Mouse (Mus musculus): ENCODE data around the gene Slc9a1. TPM values are rescaled to one million over a fixed set of nuclear protein-coding genes. Genes with fewer than 3 reads are reported as not detected.

The Slc9a1 gene
- polyA plus RNA-seq, 1 experiment from 2014 or later, result 6.1 TPM

DNA sequence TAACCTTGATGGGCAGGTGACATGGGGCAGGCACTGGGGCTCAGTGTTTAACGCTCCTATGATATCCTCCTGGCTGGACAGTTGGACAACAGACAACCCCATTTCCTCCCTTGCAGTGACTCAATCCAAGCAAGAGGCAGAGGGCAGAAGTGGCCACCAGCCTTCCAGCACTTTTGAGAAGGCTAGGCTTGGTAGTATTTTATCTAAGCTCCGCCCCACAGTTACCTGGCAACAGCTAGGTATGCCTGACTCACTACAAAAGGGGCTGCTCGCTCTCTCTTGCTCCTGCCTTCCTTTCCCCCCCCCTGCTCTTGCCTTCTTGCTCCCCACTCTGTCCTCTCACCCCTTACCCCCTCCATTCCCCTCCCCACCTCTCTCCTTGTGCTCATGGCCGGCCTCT lies 91.9 kb downstream of the Slc9a1 start:
- no peak for ATAC-seq (ENCODE audit: extremely low read depth, insufficient number of reproducible peaks, low FRiP score, low TSS enrichment)
- Histone ChIP-seq H3K36me3 (no peaks in the 10 kb centered on the region), H3K9me3 (no peaks in the 10 kb centered on the region), H3K4me2 (no peak overlapping the region), H3K27me3 (replicated peaks) (no peaks in the 10 kb centered on the region), H3K27ac (replicated peaks) (no peak overlapping the region), H3K9ac (no peak overlapping the region), H3K4me1 (peaks cover 37% of the 10 kb centered on the region), H3K4me3 (no peak overlapping the region)
- WGBS, result 64% methylated on average over 3 of the region's 4 CpGs

DNA sequence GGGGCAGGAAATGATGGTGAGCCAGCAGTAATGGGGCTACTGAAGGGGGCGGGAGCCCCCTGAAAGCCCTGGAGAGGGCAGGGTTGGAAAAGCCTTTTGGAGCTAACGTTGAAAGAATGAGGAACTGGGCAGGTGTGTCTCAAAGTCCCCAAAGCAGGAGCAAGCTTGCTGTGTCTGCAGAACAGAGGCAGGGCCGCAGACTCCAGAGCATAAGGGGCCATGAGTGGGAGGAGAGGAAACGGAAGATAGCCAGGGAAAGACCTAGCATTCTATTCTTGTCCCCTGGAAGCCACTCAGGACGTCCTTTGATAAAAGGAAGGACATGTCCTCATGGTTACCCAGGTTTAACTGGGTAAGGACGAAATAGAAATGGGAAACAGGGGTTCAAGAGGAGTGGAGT lies 93.7 kb downstream of the Slc9a1 start:
- WGBS, result 20% methylated on average over 6 of the region's 6 CpGs
- no peak for ATAC-seq (ENCODE audit: extremely low read depth, insufficient number of reproducible peaks, low FRiP score, low TSS enrichment)
- no peaks in the 10 kb centered on the region for H3K36me3 ChIP-seq

DNA sequence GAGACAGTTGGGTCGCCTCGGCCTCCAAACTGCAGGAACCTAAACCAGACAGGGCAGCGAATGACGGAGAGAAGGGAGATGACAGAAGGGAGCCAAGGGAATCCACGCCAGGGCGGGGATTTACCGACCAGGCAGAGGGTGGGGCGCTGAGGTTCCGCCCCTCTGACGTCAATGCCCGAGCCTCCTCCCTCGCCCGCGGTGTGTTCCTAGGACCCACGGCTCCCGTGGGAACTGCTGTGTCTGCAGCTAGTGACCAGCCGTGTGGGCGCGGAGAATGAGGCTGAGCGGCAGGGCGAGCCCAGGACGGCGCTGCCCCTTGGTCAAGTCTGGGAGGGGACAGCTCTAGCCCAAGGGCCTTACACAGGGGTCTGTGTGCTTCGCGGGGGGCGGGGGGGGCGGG lies 98.6 kb downstream of the Slc9a1 start:
- 1% methylated on average over 27 of the region's 27 CpGs for WGBS
- Histone ChIP-seq H3K36me3 (no peaks in the 10 kb centered on the region), H3K27ac (replicated peaks) (no peak overlapping the region), H3K9me3 (peaks cover 6% of the 10 kb centered on the region), H3K27me3 (replicated peaks) (peaks cover 12% of the 10 kb centered on the region), H3K4me1 (peaks cover 30% of the 10 kb centered on the region), H3K4me2 (peak overlapping the region; percentile 69), H3K4me3 (peak overlapping the region; percentile 52), H3K9ac (peak overlapping the region; percentile 69)
- no peak; the same call in 1 of the 2 replicates for ATAC-seq (ENCODE audit: extremely low read depth, insufficient number of reproducible peaks, low FRiP score, low TSS enrichment)

More for the DNA sequence above, 93.7 kb downstream of the Slc9a1 start:
- Histone ChIP-seq H3K27me3 (replicated peaks) (no peaks in the 10 kb centered on the region), H3K4me3 (no peak overlapping the region), H3K9ac (0 out of 2 replicates have a peak overlapping the region, but pooled peaks have one; percentile 30), H3K9me3 (no peaks in the 10 kb centered on the region), H3K4me1 (peaks cover 37% of the 10 kb centered on the region), H3K4me2 (no peak overlapping the region; the same call in 1 of the 2 replicates), H3K27ac (replicated peaks) (peak overlapping the region; percentile 74)

DNA sequence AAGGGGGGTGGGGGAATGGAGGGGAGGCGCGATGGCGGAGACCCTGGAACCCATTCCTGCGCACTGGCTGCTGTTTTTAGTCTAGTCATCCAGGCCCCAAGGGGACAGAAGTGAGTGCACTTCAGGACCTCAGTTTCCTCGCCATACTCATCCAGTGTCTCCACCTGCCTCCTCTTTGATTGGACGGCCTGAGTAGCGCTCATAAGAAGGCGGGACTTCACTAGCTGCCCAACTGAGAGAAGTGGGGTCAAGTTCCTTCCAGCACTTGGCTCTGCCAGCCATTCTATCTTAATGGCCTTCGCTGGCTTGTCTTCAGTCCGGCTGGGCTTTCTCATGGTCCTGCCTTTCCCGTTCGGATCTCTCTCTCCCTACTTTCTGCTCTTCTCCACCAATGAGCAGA lies 99.6 kb downstream of the Slc9a1 start:
- 15% methylated on average over 12 of the region's 12 CpGs for WGBS

DNA sequence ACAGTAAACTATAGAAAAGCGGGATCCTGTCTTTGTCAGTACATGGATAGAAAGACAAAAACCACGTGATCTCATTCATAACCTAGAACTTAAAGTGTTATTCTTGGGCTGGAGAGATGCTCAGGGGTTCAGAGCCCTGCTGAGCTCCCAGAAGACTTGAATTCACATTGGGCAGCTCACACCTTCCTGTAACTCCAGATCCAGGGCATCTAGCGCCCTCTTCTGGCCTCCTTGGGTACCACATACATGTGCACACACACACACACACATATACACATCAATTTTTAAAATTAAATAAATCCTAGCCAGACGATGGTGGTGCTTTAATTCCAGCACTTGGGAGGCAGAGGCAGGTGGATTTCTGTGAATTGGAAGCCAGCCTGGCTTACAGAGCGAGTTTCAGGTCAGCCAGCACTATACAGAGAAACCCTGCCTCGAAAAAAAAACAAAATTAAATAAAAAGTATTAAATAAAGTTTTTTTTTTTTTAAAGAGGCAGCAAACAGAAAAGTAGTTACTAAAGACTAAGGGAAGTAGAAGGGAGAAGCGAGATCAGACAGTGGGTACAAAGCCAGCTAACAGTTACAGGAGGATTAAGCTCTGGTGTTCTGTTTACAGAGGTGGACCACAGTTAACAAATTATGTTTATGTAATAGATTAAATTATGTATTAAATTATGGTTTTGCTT lies 101.8 kb downstream of the Slc9a1 start:
- Histone ChIP-seq H3K27ac (replicated peaks) (no peak overlapping the region), H3K27me3 (replicated peaks) (peaks cover 34% of the 10 kb centered on the region), H3K4me1 (peaks cover 13% of the 10 kb centered on the region), H3K9me3 (peaks cover 6% of the 10 kb centered on the region), H3K9ac (no peak overlapping the region), H3K36me3 (no peaks in the 10 kb centered on the region), H3K4me3 (no peak overlapping the region), H3K4me2 (no peak overlapping the region)
- no peak for ATAC-seq (ENCODE audit: extremely low read depth, insufficient number of reproducible peaks, low FRiP score, low TSS enrichment)
- WGBS, result 74% methylated on average over 7 of the region's 7 CpGs

More for the DNA sequence above, 99.6 kb downstream of the Slc9a1 start:
- Histone ChIP-seq H3K27me3 (replicated peaks) (peaks cover 15% of the 10 kb centered on the region), H3K9me3 (peaks cover 6% of the 10 kb centered on the region), H3K4me1 (peaks cover 20% of the 10 kb centered on the region), H3K4me2 (peak overlapping the region; percentile 69), H3K4me3 (peak overlapping the region; percentile 26), H3K9ac (no peak overlapping the region), H3K27ac (replicated peaks) (no peak overlapping the region), H3K36me3 (no peaks in the 10 kb centered on the region)
- ATAC-seq (ENCODE audit: extremely low read depth, insufficient number of reproducible peaks, low FRiP score, low TSS enrichment), result no peak

Small RNA genes within 50 kb of the gene (microRNA-seq; reads per million reads assigned to microRNA genes)
- gene Mir5122, result 2.2 reads per million, percentile 5 among the genes with 10 or more reads in this experiment

Other genes starting within 250 kb of the Slc9a1 start
- gene Wasf2, start 239.2 kb upstream of the Slc9a1 start, polyA plus RNA-seq (2015; fragmentation: Nextera tagmentation; extraction: Ambion mirVana), result 64.6 and 72.7 TPM in 2 replicates
- gene Cd164l2, start 157.6 kb upstream of the Slc9a1 start, polyA plus RNA-seq (2015; fragmentation: Nextera tagmentation; extraction: Ambion mirVana), result 0.56 and 0.57 TPM in 2 replicates
- 0.14 and 0.28 TPM in 2 replicates for gene Gpr3, start 157.2 kb upstream of the Slc9a1 start, polyA plus RNA-seq (2015; fragmentation: Nextera tagmentation; extraction: Ambion mirVana)
- gene Map3k6, start 128.9 kb upstream of the Slc9a1 start, polyA plus RNA-seq (2015; fragmentation: Nextera tagmentation; extraction: Ambion mirVana), result 2.3 and 2.6 TPM in 2 replicates
- 0.32 and 0.78 TPM in 2 replicates for gene Sytl1, start 106.6 kb upstream of the Slc9a1 start, polyA plus RNA-seq (2015; fragmentation: Nextera tagmentation; extraction: Ambion mirVana)
- 57.1 and 60.2 TPM in 2 replicates for gene Tmem222, start 91.9 kb upstream of the Slc9a1 start, polyA plus RNA-seq (2015; fragmentation: Nextera tagmentation; extraction: Ambion mirVana)
- 11.3 and 11.9 TPM in 2 replicates for gene Wdtc1, start 16.2 kb upstream of the Slc9a1 start, polyA plus RNA-seq (2015; fragmentation: Nextera tagmentation; extraction: Ambion mirVana)
- gene Tent5b, start 110.4 kb downstream of the Slc9a1 start, polyA plus RNA-seq (2015; fragmentation: Nextera tagmentation; extraction: Ambion mirVana), result 0.36 and 0.69 TPM in 2 replicates
- 0.76 and 0.78 TPM in 2 replicates for gene Trnp1, start 128.8 kb downstream of the Slc9a1 start, polyA plus RNA-seq (2015; fragmentation: Nextera tagmentation; extraction: Ambion mirVana)
- 0.92 and 2.1 TPM in 2 replicates for gene Kdf1, start 149.3 kb downstream of the Slc9a1 start, polyA plus RNA-seq (2015; fragmentation: Nextera tagmentation; extraction: Ambion mirVana)
- 218 and 226 TPM in 2 replicates for gene Nudc, start 176.3 kb downstream of the Slc9a1 start, polyA plus RNA-seq (2015; fragmentation: Nextera tagmentation; extraction: Ambion mirVana)
- 10.5 and 10.8 TPM in 2 replicates for gene Nr0b2, start 183.7 kb downstream of the Slc9a1 start, polyA plus RNA-seq (2015; fragmentation: Nextera tagmentation; extraction: Ambion mirVana)
- gene Gpatch3, start 205.0 kb downstream of the Slc9a1 start, polyA plus RNA-seq (2015; fragmentation: Nextera tagmentation; extraction: Ambion mirVana), result 5.0 and 5.3 TPM in 2 replicates
- gene Gpn2, start 214.7 kb downstream of the Slc9a1 start, polyA plus RNA-seq (2015; fragmentation: Nextera tagmentation; extraction: Ambion mirVana), result 11.2 and 12.8 TPM in 2 replicates
- gene Sfn, start 232.5 kb downstream of the Slc9a1 start, polyA plus RNA-seq (2015; fragmentation: Nextera tagmentation; extraction: Ambion mirVana), result 1.2 and 2.9 TPM in 2 replicates

All from heart, embryonic 13.5 days (tissue).